Mouse (Mus musculus) erythroblast, embryonic 14.5 days (primary cell): ENCODE results near the gene Adat1.

Experiments used
- GATA1 ChIP-seq: IDR thresholded peaks from 2 replicates; pipeline ENCODE4 v1.6.1; 2012; ENCODE audit warnings: low read length, inconsistent platforms, mixed read lengths
- TAL1 ChIP-seq: IDR thresholded peaks from 3 replicates; pipeline ENCODE4 v1.6.1; 2012; ENCODE audit warnings: low read length, inconsistent platforms, mixed read lengths

DNA sequence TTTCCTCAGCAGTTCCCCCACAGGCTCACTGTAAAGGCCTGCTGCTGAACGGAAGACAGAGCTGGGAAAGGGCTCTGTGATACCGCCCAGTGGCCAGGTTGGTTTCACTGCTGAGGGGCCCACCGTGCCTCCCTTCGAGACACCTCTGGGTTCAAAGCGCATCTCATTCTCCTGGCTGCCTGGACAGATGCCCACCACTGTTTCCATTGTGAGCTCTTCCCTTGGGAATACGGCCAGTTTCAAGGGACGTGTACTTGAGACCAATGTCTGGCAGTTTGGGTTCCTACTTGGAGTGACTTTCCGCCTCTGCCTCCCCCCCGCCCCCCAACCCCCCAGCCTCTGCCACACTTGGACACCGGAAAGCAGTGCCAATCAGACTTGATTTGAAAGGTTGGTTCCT lies 29.0 kb downstream of the Adat1 start:
- no peak for TF ChIP-seq GATA1
- no peak for TF ChIP-seq TAL1
